Mouse (Mus musculus): ENCODE measurements around the gene Ovol3. TPM values are rescaled to one million over a fixed set of nuclear protein-coding genes. Genes with fewer than 3 reads are reported as not detected.
"Not testable (repeated sequence)": the region's sequence is repeated elsewhere in the genome, so short reads cannot be mapped to it uniquely, and the experiment has no call there.

Ovol3 gene
- polyA plus RNA-seq, 3 experiments from 2014 or later, result not detected

GRCm38 (mm10) chr7:30222205-30222604 lies 13.3 kb downstream of the Ovol3 start:
- no peak for ATAC-seq

- ATAC-seq, result no peak
Observed at GRCm38 (mm10) chr7:30221433-30221832, 14.1 kb downstream of the Ovol3 start.

DNA sequence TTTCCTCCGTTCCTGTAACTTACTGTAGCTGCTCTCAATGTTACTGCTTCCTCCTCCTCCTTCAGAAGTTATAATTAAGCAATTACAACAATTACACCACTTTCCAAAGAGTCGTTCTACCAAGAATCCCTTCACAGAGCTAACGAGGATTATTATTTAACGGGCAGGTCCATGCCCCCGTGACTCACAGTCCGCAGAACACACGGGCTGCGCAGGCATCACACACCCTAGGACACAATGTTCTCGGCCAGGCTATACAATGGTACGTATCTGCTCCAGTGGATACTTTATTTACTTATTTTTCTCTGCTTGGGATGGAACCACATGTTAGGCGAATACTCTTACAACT lies 15.5 kb downstream of the Ovol3 start:
- ATAC-seq, result peak; percentile 8

- ATAC-seq, result peak; percentile 54
Observed at GRCm38 (mm10) chr7:30219293-30220007, 16.1 kb downstream of the Ovol3 start.

- ATAC-seq, result no peak
Observed at GRCm38 (mm10) chr7:30217277-30217676, 18.2 kb downstream of the Ovol3 start.

DNA sequence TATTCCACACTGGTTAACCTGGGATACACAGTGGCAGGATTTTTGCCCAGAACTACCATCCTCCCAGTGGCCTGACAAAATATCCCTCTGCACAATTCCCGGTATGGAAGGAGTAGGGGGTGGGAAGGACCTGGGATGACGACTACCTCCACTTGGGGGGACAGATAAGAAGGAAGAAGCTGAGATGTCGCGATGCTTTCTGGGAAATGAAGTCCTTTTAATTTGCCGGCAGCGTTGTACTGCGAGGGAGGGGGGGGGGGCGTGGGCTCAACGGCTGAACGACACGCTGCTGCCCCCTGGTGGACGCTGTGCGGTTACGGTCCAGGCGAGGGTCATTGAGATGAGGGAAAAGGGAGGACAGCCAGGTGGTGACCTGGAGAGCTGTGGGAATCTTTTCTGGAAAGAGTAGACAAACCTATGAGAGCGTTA lies 18.8 kb downstream of the Ovol3 start:
- peak; percentile 68 for ATAC-seq

GRCm38 (mm10) chr7:30215875-30216274 lies 19.6 kb downstream of the Ovol3 start:
- ATAC-seq, result no peak

DNA sequence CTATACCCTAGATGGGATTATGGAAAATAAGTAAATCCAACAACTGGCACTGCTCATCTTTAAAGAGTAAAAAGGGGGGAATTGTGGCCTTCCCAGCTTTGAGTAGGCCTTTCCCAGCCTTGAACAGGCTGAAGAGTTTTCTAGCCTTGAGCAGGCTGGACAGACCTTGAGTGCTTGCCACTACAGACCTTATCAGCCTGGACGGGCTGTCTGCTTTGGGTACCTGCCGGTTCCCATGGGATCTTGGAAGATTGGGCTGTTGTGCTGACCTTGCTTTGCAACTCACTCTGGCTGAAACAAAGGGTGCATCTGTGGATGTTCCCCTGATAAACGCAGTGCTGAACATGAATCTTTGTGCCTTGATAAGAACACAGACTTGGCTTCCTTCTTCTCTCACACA lies 21.6 kb downstream of the Ovol3 start:
- ATAC-seq, result no peak

- ATAC-seq, result no peak
Observed at GRCm38 (mm10) chr7:30211025-30211424, 24.5 kb downstream of the Ovol3 start.

DNA sequence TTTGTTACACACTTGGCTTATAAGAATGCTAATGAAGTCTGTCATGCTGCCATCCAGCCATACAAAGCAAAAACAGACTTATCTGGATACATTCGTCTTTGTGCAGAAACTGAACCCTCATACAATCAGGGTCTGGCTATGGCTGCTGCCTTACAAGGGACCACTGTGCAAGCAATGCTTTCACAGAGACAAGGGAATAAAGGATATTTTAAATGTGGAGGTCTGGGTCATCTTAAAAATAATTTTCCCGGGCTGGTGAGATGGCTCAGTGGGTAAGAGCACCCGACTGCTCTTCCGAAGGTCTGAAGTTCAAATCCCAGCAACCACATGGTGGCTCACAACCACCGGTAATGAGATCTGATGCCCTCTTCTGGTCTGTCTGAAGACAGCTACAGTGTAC lies 29.2 kb downstream of the Ovol3 start:
- not testable (repeated sequence) for ATAC-seq

GRCm38 (mm10) chr7:30205383-30205782 lies 30.1 kb downstream of the Ovol3 start:
- ATAC-seq, result peak; percentile 75

DNA sequence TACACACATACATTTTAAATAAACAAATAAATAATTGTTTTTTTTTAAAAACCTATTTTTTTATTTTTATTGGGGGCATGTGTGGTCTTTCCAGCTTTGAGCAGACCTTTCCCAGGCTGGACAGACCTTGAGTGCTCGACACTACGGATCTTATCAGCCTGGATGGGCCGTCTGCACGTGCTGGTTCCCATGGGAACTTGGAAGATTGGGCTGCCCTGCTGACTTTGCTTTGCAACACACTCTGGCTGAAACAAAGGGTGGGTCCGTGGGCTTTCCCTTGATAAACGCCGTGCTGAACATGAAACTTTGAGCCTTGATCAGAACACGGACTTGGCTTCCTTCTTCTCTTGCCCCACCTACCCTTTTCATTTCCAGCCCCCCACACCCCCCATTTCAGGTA lies 31.1 kb downstream of the Ovol3 start:
- no peak for ATAC-seq

- no peak for ATAC-seq
Observed at GRCm38 (mm10) chr7:30202895-30203690, 32.4 kb downstream of the Ovol3 start.

- not testable (repeated sequence) for ATAC-seq
Observed at GRCm38 (mm10) chr7:30200661-30201060, 34.9 kb downstream of the Ovol3 start.

DNA sequence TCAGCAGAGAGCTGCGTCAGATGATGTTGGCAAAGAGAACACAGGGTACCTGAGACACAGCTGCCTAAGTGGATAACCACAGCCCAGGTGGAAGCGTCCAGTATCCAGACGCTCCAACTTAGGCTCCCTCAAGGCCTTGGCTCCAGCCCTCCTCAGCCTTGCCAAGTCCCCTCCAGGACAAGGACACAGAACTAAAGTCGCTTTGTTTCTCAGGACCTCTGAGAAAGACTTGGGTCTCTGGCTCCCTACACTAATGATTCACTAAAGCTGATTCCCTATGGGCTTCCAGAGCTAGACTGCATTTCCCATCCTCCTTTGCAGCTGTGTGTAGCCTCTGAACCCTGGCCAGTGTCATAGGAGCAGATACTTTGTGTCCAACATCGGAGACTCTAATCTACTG lies 35.3 kb downstream of the Ovol3 start:
- ATAC-seq, result no peak

GRCm38 (mm10) chr7:30199498-30200139 lies 35.9 kb downstream of the Ovol3 start:
- no peak for ATAC-seq

DNA sequence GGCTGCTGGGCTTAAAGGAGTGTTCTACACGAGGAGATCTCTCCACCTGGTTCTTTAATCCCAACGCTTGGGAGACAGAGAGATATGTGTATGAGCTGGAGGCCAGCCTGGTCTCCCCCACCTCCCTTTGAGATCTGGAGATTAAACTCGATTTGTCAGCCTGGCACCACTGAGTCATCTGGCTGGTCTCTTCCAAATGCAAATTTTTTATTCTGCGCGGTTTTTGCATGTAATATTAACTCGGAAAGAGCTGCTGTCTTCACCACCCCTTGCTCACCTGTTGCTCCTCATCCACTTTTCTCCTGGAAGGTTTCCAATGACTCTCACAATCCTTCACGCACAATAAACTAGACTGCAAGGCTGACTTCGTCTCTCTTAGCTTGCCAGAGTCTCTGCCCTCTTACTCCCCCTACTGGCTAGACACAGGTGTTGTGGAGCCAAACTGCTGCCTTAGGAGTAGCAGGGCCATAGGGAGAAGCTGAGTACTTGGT lies 37.0 kb downstream of the Ovol3 start, which contains the start of gene Capns1:
Capns1 (minus strand) TSS at position 331 of the 491 bp plus-strand sequence.
- peak; percentile 50 for ATAC-seq

GRCm38 (mm10) chr7:30197592-30198129 lies 37.9 kb downstream of the Ovol3 start:
- ATAC-seq, result no peak

GRCm38 (mm10) chr7:30196171-30196570 lies 39.4 kb downstream of the Ovol3 start:
- no peak for ATAC-seq

DNA sequence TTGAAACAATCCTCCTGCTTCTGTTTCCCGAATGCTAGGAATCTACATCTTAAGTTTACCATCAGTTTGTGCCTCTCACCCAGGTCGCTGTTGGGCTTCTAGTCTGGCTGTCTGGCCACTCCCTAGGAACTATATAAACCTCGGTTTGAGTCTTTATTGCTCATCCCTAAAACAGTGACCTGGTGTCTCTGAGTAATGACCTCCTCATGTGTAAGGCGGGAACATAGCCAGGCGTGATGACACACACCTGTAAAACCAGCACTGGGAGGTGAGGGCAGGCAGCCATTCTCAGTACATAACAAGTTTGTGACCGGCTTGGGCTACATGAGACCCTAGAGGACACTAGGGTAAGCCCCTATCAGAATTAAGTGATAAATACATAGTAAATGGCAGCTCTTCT lies 40.1 kb downstream of the Ovol3 start:
- no peak for ATAC-seq

DNA sequence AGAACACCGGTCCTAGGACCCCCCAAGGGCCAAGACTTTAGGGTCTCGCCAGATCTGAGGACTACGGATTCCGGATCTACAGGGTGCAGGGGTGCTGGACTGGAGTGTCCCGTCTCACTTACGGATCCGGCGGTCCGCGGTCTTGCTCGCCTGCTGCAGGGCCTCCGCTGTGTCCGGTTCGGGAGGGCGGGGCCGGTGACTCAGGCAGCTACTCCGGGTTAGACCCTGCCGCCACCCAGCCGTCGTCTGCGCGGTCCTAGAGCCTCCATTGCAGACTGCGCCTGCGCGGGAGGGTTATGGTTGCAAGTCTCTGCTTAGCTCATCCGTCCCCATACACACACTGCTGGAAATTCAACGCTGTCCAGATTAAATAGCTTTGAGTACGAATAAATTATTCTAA lies 40.6 kb downstream of the Ovol3 start:
- peak; percentile 87 for ATAC-seq

DNA sequence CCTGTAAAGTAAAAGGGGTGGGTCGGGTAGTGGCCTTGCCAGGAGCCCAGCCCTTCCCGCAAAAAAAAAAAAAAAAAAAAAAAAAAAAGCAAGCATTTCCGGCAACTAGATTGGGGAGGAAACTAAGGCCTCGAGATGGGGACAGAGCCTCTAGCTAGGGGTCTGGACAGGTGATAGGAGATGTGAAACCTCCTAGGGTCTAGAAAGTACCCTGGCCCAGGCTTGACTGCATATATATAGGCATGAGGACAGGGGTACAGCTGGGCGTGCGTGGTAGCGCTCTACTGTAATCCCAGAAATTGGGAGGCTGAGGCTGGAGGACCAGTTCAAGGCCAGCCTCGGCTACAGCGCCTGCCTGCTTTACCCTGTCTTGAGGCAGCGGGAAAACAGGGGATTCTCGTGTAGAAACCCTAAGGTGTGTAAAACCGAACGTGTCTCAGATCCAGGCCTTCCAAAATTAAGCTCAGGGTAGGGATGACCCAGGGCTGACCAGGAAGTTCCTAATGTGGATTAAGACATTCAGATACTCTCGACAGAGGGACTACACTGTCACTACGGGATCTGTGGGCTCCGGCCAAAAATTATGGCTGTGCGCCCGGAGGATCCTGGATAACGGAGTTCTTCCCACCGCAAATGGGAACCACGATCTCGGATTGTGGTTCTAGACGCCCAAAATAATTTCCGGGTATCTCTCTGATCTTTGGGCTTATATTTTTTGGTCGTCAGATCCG lies 41.3 kb downstream of the Ovol3 start:
- peak; percentile 49 for ATAC-seq
